Mouse (Mus musculus) embryo, embryonic 11 days (tissue): Measurements from ENCODE around the gene Krt23.
A peak's percentile ranks its signal among the peaks of the same experiment; 100 is the strongest.

Experiments used
- DNase-seq: peaks from one replicate; pipeline ENCODE4 v3.0.0-alpha.2; 2015

The Krt23 gene

DNA sequence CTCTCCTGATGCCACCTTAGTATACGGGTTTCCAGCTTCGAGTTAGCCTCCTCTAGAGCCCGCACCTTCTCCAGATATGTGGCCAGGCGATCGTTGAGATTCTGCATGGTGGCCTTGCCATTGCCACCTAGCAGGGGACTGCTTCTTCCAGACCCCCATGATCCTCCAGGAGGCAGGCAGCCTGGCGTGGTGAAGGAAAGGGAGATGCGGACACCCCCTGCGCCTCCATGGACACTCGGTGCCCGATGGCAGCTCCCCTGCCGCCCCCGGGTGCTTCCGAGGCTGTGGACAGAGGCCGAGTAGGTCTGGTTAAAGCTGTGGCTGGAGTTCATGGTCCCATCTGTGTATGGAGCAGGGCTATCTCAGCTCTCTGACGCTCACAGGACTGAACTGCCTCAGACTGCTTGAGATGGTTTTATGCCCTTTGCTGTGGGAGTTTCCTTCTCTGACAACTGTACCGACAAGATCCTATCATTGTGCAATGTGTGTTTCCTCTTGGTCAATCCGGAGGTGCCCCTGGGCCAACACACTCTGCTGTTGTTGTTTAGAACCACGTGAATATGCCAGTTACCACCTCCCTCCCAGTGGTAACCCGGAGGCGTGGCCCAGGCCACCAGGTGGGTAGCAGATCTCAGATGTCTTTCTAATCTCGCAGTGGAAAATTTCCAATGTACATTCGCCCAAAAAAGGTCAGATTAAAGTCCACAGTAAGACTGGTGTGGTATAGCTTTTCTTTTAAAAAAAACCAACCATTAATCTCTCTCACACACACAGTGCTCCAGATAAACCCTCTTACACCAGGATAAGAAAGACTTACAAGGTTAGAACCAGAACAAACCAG lies at the start of gene Krt23:
Gene Krt23 (minus strand): TSS at position 405 of the 841 bp plus-strand sequence.
- DNase-seq = no peak

DNA sequence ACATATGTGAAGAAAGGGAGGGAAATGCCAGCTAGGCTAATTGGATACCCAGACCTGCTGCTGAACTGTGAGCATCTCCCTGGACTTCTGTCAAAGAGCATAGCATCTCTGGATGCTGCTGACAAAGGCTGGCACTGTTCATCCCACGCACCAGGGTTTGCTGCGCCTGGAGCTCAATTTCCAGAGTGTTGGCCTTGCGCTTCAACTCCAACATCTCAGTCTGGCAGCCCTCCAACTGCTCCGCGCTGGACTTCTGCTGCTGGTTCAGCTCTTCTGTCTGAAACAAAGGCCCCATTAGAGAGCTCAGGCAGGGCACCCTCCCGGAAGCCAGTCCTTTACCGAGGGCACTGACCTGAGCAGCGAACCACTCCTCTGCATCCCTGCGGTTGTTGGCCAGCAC lies 46.8 kb upstream of the Krt23 start:
- no peak for DNase-seq

DNA sequence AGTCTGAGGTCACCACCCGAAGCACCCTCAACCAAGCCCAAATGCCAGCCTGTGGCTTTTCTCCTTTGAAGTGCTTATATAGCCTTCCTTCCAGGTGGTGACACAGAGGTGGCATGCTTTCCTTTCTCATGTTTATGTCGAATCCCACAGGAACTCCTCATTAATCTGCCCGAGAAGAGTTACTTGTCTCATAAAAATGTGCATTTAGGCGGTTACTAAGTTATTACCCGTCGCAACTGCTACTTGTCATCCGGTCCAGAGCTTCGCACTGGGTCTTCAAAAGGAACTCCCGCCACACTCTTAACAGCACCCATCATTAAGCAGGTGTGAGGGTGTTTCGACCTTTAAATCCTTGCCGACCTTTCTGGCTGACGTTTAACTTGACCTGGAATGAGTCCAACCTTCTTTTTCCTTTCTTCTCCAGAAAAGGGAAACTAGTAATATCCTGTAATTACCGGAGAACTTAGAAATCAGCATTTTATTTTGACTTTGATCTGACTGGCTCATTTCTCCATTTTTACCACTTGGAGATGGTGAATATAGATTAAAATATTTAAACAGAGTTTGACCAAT lies 28.4 kb upstream of the Krt23 start, which contains the start of gene Krt39:
Gene Krt39 (minus strand): TSS at position 51 of the 573 bp plus-strand sequence.
- no peak for DNase-seq

DNA sequence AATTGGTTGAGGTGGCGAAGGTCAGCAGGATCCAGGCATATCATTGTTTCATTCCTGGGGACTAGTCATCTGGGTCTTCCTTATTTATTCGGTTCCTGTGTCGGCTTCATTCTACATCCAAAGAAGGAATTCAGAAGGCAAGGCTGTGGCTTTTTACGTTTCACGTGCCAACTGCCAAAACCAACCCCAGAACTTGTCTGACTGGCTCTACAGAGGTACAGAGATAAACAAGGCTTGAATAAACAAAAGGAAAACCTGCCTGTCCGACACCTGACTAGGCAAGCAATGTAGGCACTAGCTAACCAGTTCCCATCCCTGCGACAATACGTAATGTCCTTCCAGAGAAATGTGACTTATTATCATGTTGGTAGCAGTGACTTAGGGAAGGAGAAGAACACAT lies 21.2 kb upstream of the Krt23 start:
- DNase-seq = no peak

DNA sequence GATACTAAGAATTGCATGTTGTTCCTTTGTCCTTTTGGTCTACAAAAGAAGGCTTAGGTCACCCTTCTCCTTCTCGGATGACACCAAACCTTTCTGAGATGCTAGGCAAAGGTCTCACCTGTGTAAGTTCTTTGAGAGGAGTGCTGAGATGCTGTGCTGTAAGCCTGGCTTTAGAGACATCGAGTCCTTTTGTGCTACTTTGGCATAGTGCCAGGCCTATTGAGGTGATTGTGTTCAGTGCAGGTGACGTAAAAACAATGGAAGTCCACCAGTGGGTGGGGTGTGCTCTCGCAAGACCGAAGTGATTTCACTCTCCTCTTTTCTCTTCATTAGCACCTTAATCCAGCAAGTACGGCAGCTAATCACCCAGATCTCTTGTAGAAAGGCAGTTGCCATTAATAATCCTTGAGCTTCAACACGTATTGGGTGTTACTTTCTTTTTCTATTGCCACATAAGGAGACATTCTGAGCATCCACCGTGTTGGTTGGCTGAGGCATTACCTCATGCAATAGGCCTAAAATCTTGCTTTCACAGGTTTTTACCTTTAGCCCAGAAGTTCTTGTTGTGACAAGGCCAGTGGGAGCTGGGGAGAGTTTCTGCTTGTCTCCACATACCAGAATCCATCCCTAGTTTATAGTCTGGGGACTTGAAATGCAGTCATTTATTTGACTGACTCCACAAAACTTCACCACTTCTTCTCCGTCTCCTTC lies 7.3 kb upstream of the Krt23 start:
- DNase-seq = no peak

DNA sequence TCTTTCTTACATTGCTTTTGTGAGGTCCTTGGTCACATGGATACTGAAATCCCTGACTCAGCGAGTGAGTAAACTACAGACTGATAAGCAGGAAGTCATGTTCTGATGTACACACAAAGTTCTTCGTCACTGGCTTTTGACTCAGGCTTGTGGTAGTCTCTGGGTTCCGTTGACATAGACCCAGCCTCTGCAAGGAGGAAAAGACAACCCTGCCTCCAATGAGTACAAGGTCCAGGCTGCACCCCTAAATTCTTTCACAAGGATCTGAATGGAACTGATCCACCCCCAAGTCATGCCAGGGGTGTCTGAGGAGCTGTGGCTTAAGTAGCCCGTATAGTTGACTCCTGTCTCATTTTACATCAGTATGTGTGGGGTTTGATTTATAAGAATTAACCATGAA lies 3.5 kb upstream of the Krt23 start:
- no peak for DNase-seq

DNA sequence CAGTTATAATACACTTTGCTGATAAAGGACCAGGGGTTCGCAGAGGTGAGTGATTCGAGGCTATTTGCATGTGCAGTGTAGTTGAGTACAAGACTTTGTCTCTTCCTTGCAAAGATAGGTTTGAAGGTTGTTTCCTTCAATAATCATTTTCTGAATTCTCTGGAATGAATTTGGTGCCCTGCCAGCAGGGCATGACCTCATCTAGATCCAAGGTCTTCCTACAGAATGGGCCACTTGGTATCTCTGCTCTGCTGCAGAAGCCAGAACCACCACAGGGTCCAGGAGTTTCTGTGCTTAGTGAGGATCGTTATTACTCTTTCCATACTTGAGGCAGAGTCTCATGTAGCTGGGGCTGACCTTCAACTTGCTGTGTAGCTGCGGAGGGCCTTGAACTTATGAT lies 1.8 kb upstream of the Krt23 start:
- DNase-seq = no peak

DNA sequence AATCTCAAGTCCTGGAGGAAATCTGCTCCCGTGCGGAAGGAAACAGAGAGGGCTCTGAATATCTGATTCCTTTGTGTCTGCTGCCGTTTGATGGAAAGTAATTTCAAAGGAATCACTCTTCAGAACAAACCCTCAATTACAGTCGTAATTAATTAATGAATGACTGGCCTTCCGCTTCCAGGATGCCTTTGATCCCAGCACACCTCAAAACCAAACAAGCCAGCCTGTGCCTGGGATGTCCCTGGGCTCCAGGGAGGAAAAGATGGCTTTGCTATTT lies 575 bp upstream of the Krt23 start:
- peak; percentile 4 for DNase-seq

DNA sequence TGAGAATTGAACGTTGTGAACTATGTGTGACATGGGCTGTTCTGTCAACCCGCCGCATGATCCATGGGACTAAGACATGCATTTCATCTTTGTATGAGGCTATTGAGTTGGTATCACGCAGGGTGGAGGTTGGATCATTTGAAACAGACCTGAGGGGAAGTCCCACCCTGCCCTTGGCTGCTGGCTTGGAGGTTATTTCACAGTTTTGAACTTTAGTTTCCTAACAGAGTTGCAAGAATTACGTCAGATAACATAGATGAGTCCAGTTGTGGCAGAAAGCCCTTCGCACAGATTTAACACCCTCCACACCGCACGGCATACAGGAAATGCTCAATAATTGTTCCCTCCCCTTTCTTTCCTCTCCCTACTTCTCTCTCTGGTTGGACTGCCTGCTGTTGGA lies 1.9 kb downstream of the Krt23 start:
- DNase-seq = no peak

DNA sequence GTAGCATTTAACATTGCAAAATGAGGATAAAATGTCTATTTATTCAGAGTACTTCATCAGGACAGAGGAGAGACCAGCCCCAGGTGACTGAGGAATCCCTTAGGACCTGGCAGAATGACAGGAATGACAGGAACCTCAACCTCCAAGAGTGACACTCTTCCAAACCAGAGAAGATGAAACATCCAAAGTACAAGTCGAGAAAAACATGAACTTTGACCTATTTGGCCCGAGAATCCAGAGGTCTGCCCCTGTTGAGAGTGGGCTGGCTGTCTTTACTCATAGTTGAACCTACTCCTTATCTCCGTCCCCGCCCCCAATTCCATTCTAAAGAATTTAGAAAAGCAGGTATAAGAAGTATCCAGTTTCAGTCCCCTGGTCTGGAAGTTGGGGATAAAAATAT lies 2.3 kb downstream of the Krt23 start:
- no peak for DNase-seq

DNA sequence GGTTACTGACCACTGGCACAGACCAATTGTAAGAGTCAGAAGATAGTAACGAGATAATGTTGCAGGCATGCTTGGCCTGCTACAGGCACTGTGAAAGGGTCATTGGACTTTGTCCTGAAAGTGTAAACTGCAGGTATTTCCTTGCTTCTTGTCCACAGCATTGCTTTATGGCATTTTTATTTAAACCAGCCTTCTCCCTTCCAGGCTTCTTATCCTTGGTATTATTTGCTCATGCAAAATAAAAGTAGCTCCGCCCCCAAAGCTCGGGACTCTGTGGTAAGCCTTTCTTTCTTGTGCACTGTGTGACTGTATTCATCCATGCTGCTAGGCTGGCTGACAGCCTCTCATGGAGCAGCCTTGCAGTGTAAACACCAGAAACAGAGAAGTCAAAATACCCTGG lies 3.7 kb downstream of the Krt23 start:
- DNase-seq = peak; percentile 15

DNA sequence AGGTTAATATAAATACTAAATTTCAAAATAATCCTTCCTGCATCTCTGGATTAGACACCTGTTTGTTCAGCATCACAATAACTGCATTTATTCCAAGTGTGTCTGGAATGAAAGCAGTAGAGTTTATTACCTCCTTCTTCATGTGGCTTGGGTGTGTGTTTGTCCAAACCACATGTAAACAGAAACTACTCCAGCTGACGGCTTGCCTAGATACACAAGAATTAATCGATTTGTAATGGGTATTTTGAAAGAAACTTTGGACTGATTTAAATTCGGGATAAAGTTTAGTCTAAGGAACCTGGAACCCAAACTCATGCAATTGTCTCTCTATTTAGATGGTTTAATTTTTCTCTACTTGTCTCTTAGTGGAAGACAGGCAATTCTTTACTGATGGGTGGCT lies 18.0 kb downstream of the Krt23 start:
- no peak for DNase-seq

DNA sequence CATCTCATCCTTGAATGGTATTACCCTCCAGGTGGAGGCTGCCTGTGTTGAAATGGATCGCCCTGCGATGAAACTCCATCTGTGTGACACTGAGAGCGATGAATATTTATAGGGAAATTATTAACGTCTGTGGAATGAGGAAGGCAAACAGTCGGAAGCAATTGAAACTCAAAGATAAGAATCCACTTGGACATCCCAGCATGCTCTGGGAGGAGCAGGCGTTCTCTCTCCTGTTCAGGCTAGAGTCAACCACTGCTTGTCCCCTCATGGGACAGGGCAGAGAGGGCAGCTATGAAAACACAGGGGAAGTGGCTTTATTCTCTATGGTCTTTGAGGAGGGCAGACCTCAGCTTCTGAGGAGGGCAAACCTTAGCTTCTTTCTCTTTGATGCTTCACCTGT lies 19.5 kb downstream of the Krt23 start:
- DNase-seq = no peak

DNA sequence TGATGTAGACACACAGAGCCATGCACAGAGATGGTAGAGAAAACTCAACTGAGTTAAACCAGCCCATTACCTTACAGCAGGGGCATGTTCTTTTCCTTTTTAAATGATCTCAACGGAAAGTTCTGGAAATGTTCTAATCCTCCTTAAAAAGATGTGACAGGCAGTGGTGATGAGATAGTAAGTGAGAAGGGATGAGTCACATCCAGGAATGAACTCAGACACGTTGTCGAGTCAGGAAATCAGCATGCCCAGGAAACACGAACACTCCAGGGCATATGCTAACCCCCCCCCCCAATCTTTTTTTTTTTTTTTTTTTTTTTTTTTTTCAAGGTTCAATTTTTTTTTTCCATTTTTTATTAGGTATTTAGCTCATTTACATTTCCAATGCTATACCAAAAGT lies 20.5 kb downstream of the Krt23 start:
- no peak for DNase-seq

DNA sequence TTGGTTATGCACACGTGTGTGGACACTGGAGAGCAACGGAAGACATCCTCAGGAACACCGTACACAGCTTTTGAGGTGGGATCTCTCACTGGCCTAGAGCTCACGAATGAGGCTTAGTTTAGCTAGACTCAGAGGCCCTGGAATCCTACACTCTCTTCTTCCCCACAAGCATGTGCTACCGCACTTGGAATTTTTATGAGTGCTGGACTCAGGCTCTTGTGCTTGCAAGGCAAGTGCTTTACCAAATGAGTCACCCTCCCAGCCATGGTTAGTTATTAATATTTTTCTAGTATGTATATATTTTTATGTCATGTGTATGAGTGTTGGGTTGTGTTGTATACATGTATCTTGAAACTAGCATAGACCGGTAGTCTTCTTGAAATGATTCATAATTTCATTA lies 21.0 kb downstream of the Krt23 start:
- DNase-seq = no peak

DNA sequence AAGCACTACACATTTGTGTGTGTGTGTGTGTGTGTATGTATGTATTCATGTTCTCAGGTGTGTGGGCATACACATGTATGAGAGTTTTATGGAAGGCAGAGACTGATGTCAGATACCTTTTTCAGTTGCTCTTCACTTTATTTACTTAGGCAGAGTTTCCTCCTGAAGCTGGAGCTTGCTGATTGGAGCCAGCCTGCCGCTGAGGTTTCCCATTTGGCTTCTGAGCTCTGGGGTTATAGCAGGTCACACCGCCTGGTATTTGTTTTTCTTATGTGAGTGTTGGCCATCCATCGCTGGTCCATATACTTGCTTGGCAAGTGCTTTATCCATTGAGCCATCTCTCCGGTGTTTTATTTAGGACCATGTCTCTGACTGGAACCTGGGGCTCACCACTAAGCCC lies 23.7 kb downstream of the Krt23 start:
- no peak for DNase-seq

DNA sequence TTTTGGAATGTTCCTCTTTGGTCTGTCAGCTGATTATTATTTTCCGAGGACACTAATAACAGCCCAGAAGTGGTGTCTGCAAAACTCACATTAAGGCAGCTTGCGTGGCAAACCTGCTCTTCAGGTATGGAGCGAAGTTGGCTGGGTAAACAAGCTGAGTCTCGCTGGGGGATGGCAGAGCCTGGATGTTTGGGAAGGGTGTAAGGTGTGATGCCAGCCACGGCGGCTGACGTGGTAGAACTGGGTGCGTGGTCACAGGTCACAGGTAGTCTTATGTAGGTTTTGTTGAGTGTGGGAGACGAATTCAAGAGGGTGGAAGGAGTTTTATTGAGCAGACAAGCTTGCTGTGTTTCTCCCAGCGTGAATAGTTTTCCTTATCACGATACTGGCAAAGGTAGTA lies 24.4 kb downstream of the Krt23 start:
- DNase-seq = no peak

DNA sequence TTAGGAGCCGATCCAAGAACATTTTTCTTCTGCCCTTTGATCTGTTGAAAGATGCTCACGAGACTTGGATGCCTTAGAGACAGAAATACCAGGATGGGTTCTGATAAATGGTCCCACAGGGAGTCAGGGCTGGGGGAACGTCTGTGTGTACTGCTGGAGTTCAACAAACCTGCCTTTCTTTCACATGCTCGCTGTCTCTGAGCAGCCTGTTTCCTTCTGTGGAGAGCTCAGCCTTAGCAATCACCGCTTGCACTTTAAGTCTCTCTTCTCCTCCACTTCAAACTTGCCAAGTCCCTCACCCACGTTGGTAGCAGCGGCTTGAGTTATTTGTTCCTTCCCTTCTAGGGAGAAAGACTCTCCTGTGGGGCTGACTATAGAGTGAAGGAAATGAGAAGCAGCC lies 26.6 kb downstream of the Krt23 start:
- DNase-seq = peak; percentile 48

DNA sequence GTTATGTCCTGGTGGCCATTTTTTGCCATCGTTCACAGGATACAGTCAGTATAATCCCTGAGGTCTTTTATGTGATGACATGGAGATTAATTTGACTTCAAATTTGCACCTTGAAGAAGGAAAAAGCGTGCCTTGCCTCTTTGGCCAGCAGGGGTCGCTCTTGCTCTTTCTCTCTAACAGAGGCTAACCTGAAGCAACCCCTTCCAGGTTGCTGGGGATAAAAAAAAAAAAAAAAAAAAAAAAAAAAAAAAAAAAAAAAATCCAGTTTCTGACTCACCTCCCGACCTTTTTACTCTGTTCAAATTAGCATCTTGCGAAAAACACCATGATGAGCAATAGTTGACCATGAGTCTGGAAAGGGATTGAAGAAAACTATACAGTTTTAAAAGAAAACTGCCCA lies 28.1 kb downstream of the Krt23 start:
- DNase-seq = peak; percentile 89

DNA sequence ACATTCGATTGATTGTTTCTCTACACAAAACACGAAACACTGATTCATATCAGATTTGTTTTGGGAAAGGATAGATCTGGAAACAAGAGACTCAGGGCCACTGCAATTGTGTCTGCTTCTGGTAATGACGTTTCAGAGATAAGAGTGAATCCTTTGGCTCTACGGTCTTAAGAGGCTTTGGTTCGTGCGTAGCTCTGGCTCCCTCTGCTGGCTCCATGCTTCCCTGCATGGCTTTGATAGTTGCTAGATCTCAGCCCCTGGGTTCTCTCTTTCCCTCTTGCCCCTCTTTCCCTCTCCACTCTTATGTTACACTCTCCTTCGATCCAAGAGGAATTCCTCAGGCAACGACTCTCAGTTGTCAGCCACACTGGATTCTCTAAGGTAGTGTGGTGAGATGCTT lies 29.8 kb downstream of the Krt23 start:
- DNase-seq = peak; percentile 84

DNA sequence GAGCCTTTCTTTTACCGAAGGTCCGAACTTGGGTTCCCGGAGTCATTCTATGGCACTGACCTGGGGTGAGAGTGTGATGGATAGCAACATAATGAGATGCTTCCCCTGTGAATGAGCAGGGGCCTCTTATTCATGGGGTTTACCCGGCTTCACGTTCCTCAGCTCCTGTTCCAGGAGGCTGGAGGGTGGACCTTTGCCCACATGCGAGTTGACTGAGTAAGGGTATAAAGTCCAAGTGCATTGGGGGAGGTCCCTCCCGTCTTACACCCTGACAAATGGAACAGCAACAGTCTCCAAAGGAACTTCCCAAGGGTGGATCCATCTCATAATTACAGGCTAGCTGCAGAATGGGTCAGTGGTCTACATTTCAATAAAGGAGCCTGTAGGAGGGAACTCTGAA lies 31.2 kb downstream of the Krt23 start:
- no peak for DNase-seq

DNA sequence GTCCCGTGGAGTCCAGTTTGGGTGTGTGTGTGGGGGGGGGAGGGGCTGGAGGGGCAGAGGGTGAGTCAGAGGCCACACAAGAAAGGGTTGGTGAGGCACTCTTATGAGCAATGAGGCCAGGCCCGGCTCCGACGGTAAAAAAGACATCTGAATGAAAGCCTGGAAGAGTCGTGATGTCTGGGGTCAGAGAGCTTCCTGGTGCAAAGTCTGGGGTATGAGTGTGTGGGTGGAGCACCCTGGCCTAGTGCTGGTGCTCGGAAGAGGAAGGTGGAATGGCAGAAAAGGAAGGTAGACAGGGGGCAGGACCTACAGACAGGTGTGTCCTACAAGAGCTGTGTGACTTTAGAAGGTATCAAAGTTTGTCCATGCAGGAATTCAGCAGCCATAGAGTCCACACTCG lies 34.0 kb downstream of the Krt23 start:
- no peak for DNase-seq

DNA sequence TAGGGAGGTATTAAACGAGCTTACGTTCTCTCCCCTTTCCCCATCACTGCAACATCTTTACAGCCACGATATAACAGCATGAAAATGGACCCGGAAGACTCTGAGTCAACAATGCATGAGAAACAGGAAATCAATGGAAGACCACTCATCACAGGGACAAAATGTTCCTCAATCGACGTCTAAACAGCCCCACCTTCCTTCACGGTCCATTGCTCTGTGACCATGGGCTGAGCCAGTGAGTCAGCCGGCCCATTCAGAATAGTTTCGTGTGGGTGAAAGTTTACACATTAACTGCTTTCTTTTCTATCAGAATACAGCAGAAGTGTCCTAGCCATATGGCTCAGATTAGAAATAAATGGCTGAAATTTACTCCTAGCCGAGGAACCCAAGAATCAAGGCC lies 38.2 kb downstream of the Krt23 start:
- no peak for DNase-seq

DNA sequence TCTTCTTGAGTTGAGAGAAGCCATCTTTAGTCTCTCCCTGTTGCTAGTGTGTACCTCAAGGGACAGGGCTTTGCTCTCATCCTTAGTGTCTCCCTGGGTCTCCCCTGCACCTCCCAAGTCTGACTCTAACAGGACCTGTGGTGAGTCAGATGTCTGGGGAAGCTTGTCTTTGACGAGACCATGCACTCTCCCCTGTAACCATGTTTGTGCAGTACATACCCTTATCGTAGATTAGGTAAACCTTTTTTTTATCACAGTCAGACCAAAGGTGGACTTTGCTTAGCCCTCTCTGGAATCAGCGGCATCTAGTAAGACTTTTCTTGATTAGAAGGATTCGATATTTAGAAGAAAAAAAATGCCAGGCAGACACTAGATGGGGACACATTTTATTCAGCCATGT lies 38.9 kb downstream of the Krt23 start:
- no peak for DNase-seq

DNA sequence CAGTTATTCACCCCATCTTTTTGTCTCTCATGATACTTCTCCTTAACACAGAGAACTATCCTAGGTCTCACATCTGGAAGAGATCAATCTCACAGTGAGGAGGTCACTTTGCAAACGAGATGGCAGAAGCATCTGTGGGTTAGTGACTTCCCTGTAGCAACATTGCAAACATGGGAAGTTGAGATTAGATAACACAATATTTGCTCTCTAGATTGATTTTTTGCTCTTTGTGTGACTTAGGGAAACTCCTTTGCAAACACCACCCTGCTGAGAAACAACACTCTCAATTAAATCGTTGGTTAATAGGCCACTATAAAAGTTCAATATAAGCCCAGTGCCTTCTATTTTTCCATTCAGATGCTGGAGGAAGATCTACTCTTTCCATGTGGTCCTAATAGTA lies 44.2 kb downstream of the Krt23 start:
- DNase-seq = no peak
